Mouse (Mus musculus): ENCODE data around the gene Crybg1. TPM values are rescaled to one million over a fixed set of nuclear protein-coding genes. Genes with fewer than 3 reads are reported as not detected.
A peak's percentile ranks its signal among the peaks of the same experiment; 100 is the strongest.

Crybg1 gene
- polyA plus RNA-seq, 2 experiments, result 0.25 to 0.48 TPM

- Histone ChIP-seq H3K27me3 (ENCODE audit: control insufficient read depth, insufficient read depth, low read length) (peaks cover 8% of the 10 kb centered on the region), H3K4me3 (ENCODE audit: insufficient read depth in 1 of 2, low read depth in 2 of 2, low read length in 2 of 2) (no peak overlapping the region), H3K9me3 (ENCODE audit: control insufficient read depth, low read length) (no peaks in the 10 kb centered on the region), H3K9ac (replicated peaks) (no peak overlapping the region), H3K36me3 (replicated peaks; ENCODE audit: control insufficient read depth, insufficient read depth, low read depth) (no peaks in the 10 kb centered on the region), H3K27ac (no peak overlapping the region), H3K4me2 (ENCODE audit: low read depth) (no peak overlapping the region), H3K4me1 (replicated peaks; ENCODE audit: control insufficient read depth in 2 of 2, insufficient read depth in 2 of 2, low read length in 1 of 2) (peaks cover 0 to 16% of the 10 kb centered on the region in 2 experiments; a peak in 2 of 4 replicates)
- ATAC-seq (ENCODE audit: insufficient read depth) (no peak), DNase-seq (ENCODE audit: low read depth in 3 of 3, low spot score in 3 of 3) (no peak)
- TF ChIP-seq CTCF (IDR thresholded peaks at IDR 0.05; ENCODE audit: low read depth) (no peak), EP300 (IDR thresholded peaks at IDR 0.05; ENCODE audit: low read depth) (no peak)
- WGBS (ENCODE audit: insufficient replicate concordance), result 69% methylated on average over 10 of the region's 10 CpGs
Measured at GRCm38 (mm10) chr10:43997276-43997675, 151.4 kb downstream of the Crybg1 start.

GRCm38 (mm10) chr10:43995858-43996650 lies 152.6 kb downstream of the Crybg1 start:
- WGBS (ENCODE audit: insufficient replicate concordance), result 38% methylated on average over 10 of the region's 10 CpGs
- no peaks in the 10 kb centered on the region for H3K36me3 ChIP-seq (replicated peaks; ENCODE audit: control insufficient read depth, insufficient read depth, low read depth)
- H3K27me3 ChIP-seq (ENCODE audit: control insufficient read depth, insufficient read depth, low read length), result no peaks in the 10 kb centered on the region
- TF ChIP-seq EP300 (IDR thresholded peaks at IDR 0.05; ENCODE audit: low read depth), result no peak
- no peak for TF ChIP-seq CTCF (IDR thresholded peaks at IDR 0.05; ENCODE audit: low read depth)
- no peak for ATAC-seq (ENCODE audit: insufficient read depth)
- no peak for DNase-seq (ENCODE audit: low read depth in 3 of 3, low spot score in 3 of 3)
- H3K4me3 ChIP-seq (ENCODE audit: insufficient read depth in 1 of 2, low read depth in 2 of 2, low read length in 2 of 2), result no peak overlapping the region
- peaks cover 0 to 16% of the 10 kb centered on the region in 2 experiments; a peak in 2 of 4 replicates for H3K4me1 ChIP-seq (replicated peaks; ENCODE audit: control insufficient read depth in 2 of 2, insufficient read depth in 2 of 2, low read length in 1 of 2)
- no peak overlapping the region for H3K27ac ChIP-seq
- H3K9me3 ChIP-seq (ENCODE audit: control insufficient read depth, low read length), result no peaks in the 10 kb centered on the region
- no peak overlapping the region for H3K4me2 ChIP-seq (ENCODE audit: low read depth)
- no peak overlapping the region for H3K9ac ChIP-seq (replicated peaks)

DNA sequence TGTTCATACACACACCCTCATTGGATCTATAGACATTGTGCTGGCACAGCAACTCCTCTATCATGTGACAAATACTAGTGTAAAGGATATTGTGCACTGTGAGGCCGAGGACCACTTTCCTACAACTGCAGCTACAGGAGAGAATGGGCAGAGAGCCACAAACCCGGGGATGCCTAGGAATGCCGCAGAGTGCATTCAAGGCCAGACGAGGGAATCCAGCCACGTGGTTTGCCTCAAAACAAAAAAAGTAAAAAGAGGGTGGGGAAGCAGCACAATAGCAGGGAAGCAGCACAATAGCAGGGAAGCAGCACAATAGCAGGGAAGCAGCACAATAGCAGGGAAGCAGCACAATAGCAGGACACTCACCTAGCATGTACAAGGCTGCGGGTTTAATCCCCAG lies 155.5 kb downstream of the Crybg1 start:
- no peaks in the 10 kb centered on the region for H3K9me3 ChIP-seq (ENCODE audit: control insufficient read depth, low read length)
- no peak for DNase-seq (ENCODE audit: low read depth in 3 of 3, low spot score in 3 of 3)
- TF ChIP-seq CTCF (IDR thresholded peaks at IDR 0.05; ENCODE audit: low read depth) (no peak), EP300 (IDR thresholded peaks at IDR 0.05; ENCODE audit: low read depth) (no peak)
- H3K4me3 ChIP-seq (ENCODE audit: insufficient read depth in 1 of 2, low read depth in 2 of 2, low read length in 2 of 2), result no peak overlapping the region
- no peaks in the 10 kb centered on the region for H3K36me3 ChIP-seq (replicated peaks; ENCODE audit: control insufficient read depth, insufficient read depth, low read depth)
- 37% methylated on average over 6 of the region's 6 CpGs for WGBS (ENCODE audit: insufficient replicate concordance)
- no peak overlapping the region for H3K9ac ChIP-seq (replicated peaks)
- no peak for ATAC-seq (ENCODE audit: insufficient read depth)
- H3K27me3 ChIP-seq (ENCODE audit: control insufficient read depth, insufficient read depth, low read length), result no peaks in the 10 kb centered on the region
- H3K4me2 ChIP-seq (ENCODE audit: low read depth), result no peak overlapping the region
- H3K4me1 ChIP-seq (replicated peaks; ENCODE audit: control insufficient read depth in 2 of 2, insufficient read depth in 2 of 2, low read length in 1 of 2), result peaks cover 0 to 4% of the 10 kb centered on the region in 2 experiments; a peak in 2 of 4 replicates
- H3K27ac ChIP-seq, result no peak overlapping the region

DNA sequence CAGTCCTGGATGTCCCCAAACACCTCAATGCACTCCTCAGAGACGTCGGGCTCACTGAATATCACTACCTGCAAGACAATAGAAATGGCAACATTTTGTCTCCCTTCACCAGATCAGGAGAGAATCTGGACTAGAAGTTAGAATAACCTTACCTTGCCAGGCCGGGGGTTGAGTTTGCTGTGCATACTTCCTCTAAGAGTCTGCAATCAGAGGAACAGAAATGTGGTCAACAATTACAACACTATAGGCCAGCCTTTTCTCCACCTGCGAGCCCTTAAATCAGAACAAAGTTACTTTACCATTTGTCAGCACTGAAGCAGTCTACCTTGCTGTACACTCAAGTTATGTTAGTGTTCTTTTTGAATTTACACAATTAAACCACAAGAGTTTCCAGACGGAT lies 156.1 kb downstream of the Crybg1 start:
- ATAC-seq (ENCODE audit: insufficient read depth), result no peak
- H3K9ac ChIP-seq (replicated peaks), result no peak overlapping the region
- H3K36me3 ChIP-seq (replicated peaks; ENCODE audit: control insufficient read depth, insufficient read depth, low read depth), result no peaks in the 10 kb centered on the region
- H3K4me2 ChIP-seq (ENCODE audit: low read depth), result no peak overlapping the region
- no peak for DNase-seq (ENCODE audit: low read depth in 3 of 3, low spot score in 3 of 3)
- 44% methylated on average over 5 of the region's 5 CpGs for WGBS (ENCODE audit: insufficient replicate concordance)
- no peak overlapping the region for H3K4me3 ChIP-seq (ENCODE audit: insufficient read depth in 1 of 2, low read depth in 2 of 2, low read length in 2 of 2)
- H3K9me3 ChIP-seq (ENCODE audit: control insufficient read depth, low read length), result no peaks in the 10 kb centered on the region
- no peaks in the 10 kb centered on the region for H3K4me1 ChIP-seq (replicated peaks; ENCODE audit: control insufficient read depth in 2 of 2, insufficient read depth in 2 of 2, low read length in 1 of 2)
- H3K27ac ChIP-seq, result no peak overlapping the region
- no peaks in the 10 kb centered on the region for H3K27me3 ChIP-seq (ENCODE audit: control insufficient read depth, insufficient read depth, low read length)
- TF ChIP-seq CTCF (IDR thresholded peaks at IDR 0.05; ENCODE audit: low read depth) (no peak), EP300 (IDR thresholded peaks at IDR 0.05; ENCODE audit: low read depth) (no peak)

- H3K27ac ChIP-seq, result no peak overlapping the region
- H3K9me3 ChIP-seq (ENCODE audit: control insufficient read depth, low read length), result no peaks in the 10 kb centered on the region
- no peaks in the 10 kb centered on the region for H3K4me1 ChIP-seq (replicated peaks; ENCODE audit: control insufficient read depth in 2 of 2, insufficient read depth in 2 of 2, low read length in 1 of 2)
- WGBS (ENCODE audit: insufficient replicate concordance), result 64% methylated on average over 5 of the region's 5 CpGs
- H3K9ac ChIP-seq (replicated peaks), result no peak overlapping the region
- no peaks in the 10 kb centered on the region for H3K27me3 ChIP-seq (ENCODE audit: control insufficient read depth, insufficient read depth, low read length)
- no peak for DNase-seq (ENCODE audit: low read depth in 3 of 3, low spot score in 3 of 3)
- no peaks in the 10 kb centered on the region for H3K36me3 ChIP-seq (replicated peaks; ENCODE audit: control insufficient read depth, insufficient read depth, low read depth)
- TF ChIP-seq EP300 (IDR thresholded peaks at IDR 0.05; ENCODE audit: low read depth) (no peak), CTCF (IDR thresholded peaks at IDR 0.05; ENCODE audit: low read depth) (0 out of 2 replicates have a peak, but pooled peaks have one; percentile 9)
- H3K4me3 ChIP-seq (ENCODE audit: insufficient read depth in 1 of 2, low read depth in 2 of 2, low read length in 2 of 2), result no peak overlapping the region
- no peak for ATAC-seq (ENCODE audit: insufficient read depth)
- no peak overlapping the region for H3K4me2 ChIP-seq (ENCODE audit: low read depth)
Measured at GRCm38 (mm10) chr10:43991268-43991667, 157.4 kb downstream of the Crybg1 start.
